Mouse (Mus musculus) splenic B cell, adult 2 months (primary cell): ENCODE data around the gene Ptgfrn.
A peak's percentile ranks its signal among the peaks of the same experiment; 100 is the strongest.

Source experiments
- DNase-seq: peaks from one replicate; pipeline ENCODE4 v3.0.0-alpha.2; 2011; ENCODE audit warnings: low read depth, low spot score
- H3K27me3 ChIP-seq: 2 replicates; pipeline ENCODE4 v1.6.1; 2012; ENCODE audit warnings: mild to moderate bottlenecking, low read length, moderate library complexity, mixed read lengths; ENCODE audit not compliant: control insufficient read depth, poor library complexity, insufficient read depth, severe bottlenecking
- H3K36me3 ChIP-seq: 2 replicates; pipeline ENCODE4 v1.6.1; 2012; ENCODE audit warnings: mild to moderate bottlenecking, low read length, moderate library complexity, mixed read lengths; ENCODE audit not compliant: control insufficient read depth, poor library complexity, insufficient read depth, severe bottlenecking

The Ptgfrn gene

GRCm38 (mm10) chr3:101129620-101130019 is 19.5 kb upstream of the Ptgfrn start:
- no peaks in the 10 kb centered on the region for H3K27me3 ChIP-seq
- no peak for DNase-seq
- H3K36me3 ChIP-seq: no peaks in the 10 kb centered on the region

GRCm38 (mm10) chr3:101129090-101129489 is 19.0 kb upstream of the Ptgfrn start:
- DNase-seq: no peak
- H3K36me3 ChIP-seq: no peaks in the 10 kb centered on the region
- no peaks in the 10 kb centered on the region for H3K27me3 ChIP-seq

GRCm38 (mm10) chr3:101127766-101128165 is 17.7 kb upstream of the Ptgfrn start:
- Histone ChIP-seq H3K36me3 (no peaks in the 10 kb centered on the region), H3K27me3 (no peaks in the 10 kb centered on the region)
- no peak for DNase-seq

DNA sequence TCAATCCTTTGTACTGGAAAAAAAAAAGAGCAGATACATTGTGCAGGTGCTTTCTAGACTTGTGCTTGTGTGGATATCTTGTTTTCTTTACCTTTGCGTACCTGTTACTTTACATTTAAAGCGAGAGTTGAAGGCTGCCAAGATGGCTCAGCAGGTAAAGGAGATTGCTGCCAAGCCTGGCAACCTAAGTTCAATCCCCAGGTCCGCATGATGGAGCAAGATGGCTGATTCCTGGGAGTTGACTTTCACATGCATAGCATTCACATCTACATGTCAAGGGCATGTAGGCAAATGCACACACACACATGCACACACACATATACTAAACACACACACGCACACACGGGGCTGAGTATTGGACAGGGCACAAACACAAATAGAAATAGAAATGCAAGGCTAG is 14.6 kb upstream of the Ptgfrn start:
- no peaks in the 10 kb centered on the region for H3K27me3 ChIP-seq
- no peak for DNase-seq
- no peaks in the 10 kb centered on the region for H3K36me3 ChIP-seq

DNA sequence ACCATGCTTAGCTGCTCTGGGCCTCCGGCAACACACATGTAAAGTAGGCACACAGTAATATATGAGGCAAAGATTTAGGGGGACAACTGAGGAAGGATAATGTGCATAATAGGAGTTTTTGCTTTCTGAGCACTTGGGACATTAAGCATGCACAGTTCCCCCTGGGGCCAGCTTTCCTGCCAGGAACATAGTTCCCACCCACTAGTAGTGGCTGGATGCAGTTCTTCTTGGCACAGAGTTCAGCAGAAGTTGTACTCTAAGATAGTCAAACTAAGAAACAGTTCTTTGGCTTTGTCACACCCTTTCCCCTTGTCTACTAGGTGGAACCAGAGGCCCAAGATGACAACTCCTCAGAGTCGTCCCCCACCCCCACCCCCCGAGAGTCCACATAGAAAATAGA is 12.4 kb upstream of the Ptgfrn start:
- Histone ChIP-seq H3K27me3 (no peaks in the 10 kb centered on the region), H3K36me3 (no peaks in the 10 kb centered on the region)
- no peak for DNase-seq

GRCm38 (mm10) chr3:101117774-101118173 is 7.7 kb upstream of the Ptgfrn start:
- no peaks in the 10 kb centered on the region for H3K27me3 ChIP-seq
- DNase-seq: no peak
- no peaks in the 10 kb centered on the region for H3K36me3 ChIP-seq

GRCm38 (mm10) chr3:101117386-101117749 is 7.3 kb upstream of the Ptgfrn start:
- H3K27me3 ChIP-seq: no peaks in the 10 kb centered on the region
- no peaks in the 10 kb centered on the region for H3K36me3 ChIP-seq
- DNase-seq: no peak

DNA sequence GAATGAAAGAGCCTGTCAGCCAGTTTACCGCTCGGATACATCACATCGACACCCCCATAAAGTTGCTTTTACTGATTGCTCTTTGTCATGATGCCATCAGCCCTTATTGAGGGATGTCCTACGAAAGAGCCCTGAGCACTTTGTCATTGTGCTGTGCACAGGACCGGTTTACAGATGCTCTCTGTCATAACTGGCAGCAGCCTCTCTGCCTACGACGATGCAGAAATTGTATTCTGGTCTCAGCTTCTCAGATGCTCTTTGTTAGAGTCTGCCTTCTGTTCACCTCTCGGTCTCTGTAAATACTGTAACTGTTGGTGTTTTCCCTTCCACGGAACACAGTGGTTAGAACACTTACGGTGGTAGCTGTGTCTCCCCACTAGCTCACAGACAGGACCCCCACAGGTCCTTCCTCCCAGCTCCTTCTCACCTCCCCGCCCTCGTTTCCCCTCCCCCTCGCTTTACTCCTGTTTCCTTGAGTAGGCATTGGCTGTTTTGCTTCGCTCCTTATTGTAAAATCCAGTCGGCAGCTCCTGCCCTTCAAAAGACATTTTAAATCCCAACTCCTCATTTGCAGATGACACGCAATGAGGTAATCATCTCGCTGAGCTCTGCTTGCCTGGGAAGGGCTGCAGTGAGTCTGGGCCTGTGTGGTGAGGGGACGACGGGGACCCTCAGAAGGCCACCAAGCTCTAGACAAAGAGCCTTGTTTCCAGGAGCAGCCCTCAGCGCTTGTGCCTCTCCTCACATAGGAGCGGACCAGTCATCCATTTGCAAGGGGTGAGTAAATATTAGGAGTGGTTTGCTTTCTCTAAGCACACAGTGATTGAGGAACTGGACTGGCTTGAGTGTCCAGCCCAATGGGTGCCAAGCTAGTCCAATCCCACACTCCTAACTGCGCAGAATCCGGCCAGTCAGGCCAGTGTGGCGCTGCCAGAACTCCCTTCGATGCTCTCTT is 6.6 kb upstream of the Ptgfrn start:
- Histone ChIP-seq H3K36me3 (no peaks in the 10 kb centered on the region), H3K27me3 (no peaks in the 10 kb centered on the region)
- no peak for DNase-seq

GRCm38 (mm10) chr3:101112518-101112894 is 2.4 kb upstream of the Ptgfrn start:
- no peak for DNase-seq
- H3K36me3 ChIP-seq: no peaks in the 10 kb centered on the region
- H3K27me3 ChIP-seq: peaks cover 2% of the 10 kb centered on the region; the same call in 1 of the 2 replicates

GRCm38 (mm10) chr3:101111848-101112517 is 1.9 kb upstream of the Ptgfrn start:
- Histone ChIP-seq H3K36me3 (no peaks in the 10 kb centered on the region), H3K27me3 (peaks cover 2% of the 10 kb centered on the region; the same call in 1 of the 2 replicates)
- DNase-seq: no peak

GRCm38 (mm10) chr3:101111321-101111720 is 1.2 kb upstream of the Ptgfrn start:
- no peak for DNase-seq
- Histone ChIP-seq H3K36me3 (no peaks in the 10 kb centered on the region), H3K27me3 (peaks cover 2% of the 10 kb centered on the region; the same call in 1 of the 2 replicates)

DNA sequence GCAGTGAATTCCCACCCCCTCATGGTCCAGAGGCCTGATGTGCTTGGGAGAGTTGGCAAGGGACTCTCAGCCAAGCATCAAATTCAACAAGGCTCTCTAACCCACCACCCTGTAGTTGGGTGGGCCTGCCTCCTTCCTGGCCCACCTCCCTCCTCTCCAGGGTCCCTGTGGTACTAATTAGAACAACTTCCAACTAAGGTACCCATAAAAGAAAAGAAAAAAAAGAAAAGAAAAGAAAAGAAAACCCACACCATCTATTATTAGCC is 693 bp upstream of the Ptgfrn start:
- Histone ChIP-seq H3K27me3 (peaks cover 2% of the 10 kb centered on the region; the same call in 1 of the 2 replicates), H3K36me3 (no peaks in the 10 kb centered on the region)
- no peak for DNase-seq

DNA sequence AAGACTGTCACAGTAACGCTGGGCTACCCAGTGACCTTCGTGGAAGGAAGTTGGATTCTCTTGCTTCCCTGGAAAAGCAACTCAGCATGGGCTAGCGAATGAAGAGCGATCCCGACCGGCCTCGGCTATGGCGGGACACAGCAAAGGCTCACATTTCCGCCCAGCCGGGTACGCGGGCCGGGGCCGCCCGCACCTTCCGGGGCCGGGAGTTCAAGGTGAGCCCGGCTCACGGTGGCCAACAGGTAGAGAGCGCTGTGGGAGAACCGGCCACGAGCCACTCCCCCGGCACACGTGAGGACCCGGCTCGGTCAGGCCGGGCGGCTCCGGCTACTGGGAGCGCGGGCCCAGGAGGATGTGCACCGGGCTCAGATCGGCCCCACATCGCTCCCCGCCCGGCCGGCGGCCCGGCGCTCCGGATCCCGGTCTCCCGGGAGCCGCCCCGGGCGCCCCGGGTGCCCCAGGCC is 488 bp downstream of the Ptgfrn start:
- H3K27me3 ChIP-seq: peaks cover 2% of the 10 kb centered on the region; the same call in 1 of the 2 replicates
- peak; percentile 19 for DNase-seq
- H3K36me3 ChIP-seq: no peaks in the 10 kb centered on the region

GRCm38 (mm10) chr3:101108848-101109247 is 1.2 kb downstream of the Ptgfrn start:
- Histone ChIP-seq H3K36me3 (no peaks in the 10 kb centered on the region), H3K27me3 (peaks cover 2% of the 10 kb centered on the region; the same call in 1 of the 2 replicates)
- DNase-seq: no peak

- Histone ChIP-seq H3K27me3 (peaks cover 2% of the 10 kb centered on the region; the same call in 1 of the 2 replicates), H3K36me3 (no peaks in the 10 kb centered on the region)
- no peak for DNase-seq
Observed at GRCm38 (mm10) chr3:101108282-101108681, 1.8 kb downstream of the Ptgfrn start.
